Mouse (Mus musculus) heart, embryonic 16.5 days (tissue): ENCODE measurements around the gene Celf2. TPM values are rescaled to one million over a fixed set of nuclear protein-coding genes. Genes with fewer than 3 reads are reported as not detected.

Experiments
- ATAC-seq: fragments of 200-750 bp; cut with Nextera tagmentation; replicated peaks from 2 replicates; pipeline ENCODE4 v1.8.0; 2017; ENCODE audit warnings: moderate number of reproducible peaks; ENCODE audit not compliant: insufficient read depth, low FRiP score; ENCODE audit errors: extremely low read depth
- H3K27ac ChIP-seq: fragments of 300-500 bp; sonication (generic); 2 replicates; pipeline ENCODE4 v1.5.1; 2014; ENCODE audit warnings: mild to moderate bottlenecking, low read length, control low read depth, moderate library complexity
- H3K27me3 ChIP-seq: fragments of 300-500 bp; sonication (generic); 2 replicates; pipeline ENCODE4 v1.6.1; 2014; ENCODE audit warnings: low read length, mixed read lengths; ENCODE audit not compliant: control insufficient read depth, insufficient read depth
- H3K36me3 ChIP-seq: fragments of 300-500 bp; sonication (generic); 2 replicates; pipeline ENCODE4 v1.6.1; 2014; ENCODE audit not compliant: control insufficient read depth, insufficient read depth
- H3K4me1 ChIP-seq: fragments of 300-500 bp; sonication (generic); 2 replicates; pipeline ENCODE4 v1.6.1; 2014; ENCODE audit warnings: low read length, mixed read lengths; ENCODE audit not compliant: control insufficient read depth, insufficient read depth
- H3K4me2 ChIP-seq: fragments of 300-500 bp; sonication (generic); 2 replicates; pipeline ENCODE4 v1.6.1; 2014; ENCODE audit warnings: low read depth, mild to moderate bottlenecking, control low read depth, low read length
- H3K4me3 ChIP-seq: fragments of 300-500 bp; sonication (generic); 2 replicates; pipeline ENCODE4 v1.5.1; 2014; ENCODE audit warnings: mild to moderate bottlenecking, control low read depth, low read length
- H3K9ac ChIP-seq: fragments of 300-500 bp; sonication (generic); 2 replicates; pipeline ENCODE4 v1.6.1; 2014; ENCODE audit warnings: low read length, control low read depth
- H3K9me3 ChIP-seq: fragments of 300-500 bp; sonication (generic); replicated peaks from 2 replicates; pipeline ENCODE4 v1.6.1; 2016; ENCODE audit warnings: low read length; ENCODE audit not compliant: control insufficient read depth
- WGBS: fragments of 180-500 bp; shearing (Covaris S2); extraction: QIAGEN DNeasy Blood & Tissue Kit; methylation state at CpG from one replicate; pipeline ENCODE4 v1.1.7; 2014; 5-methylcytosine and 5-hydroxymethylcytosine counted together
- polyA plus RNA-seq: library from polyadenylated mRNA; unstranded; fragments of >200 nt; fragmentation: Nextera tagmentation; extraction: Ambion mirVana; gene quantifications from 2 replicates; pipeline ENCODE4 v1.2.1, GENCODE M21; 2015

Celf2 gene
- polyA plus RNA-seq, 1 experiment from 2014 or later: 70.2 TPM

- no peak overlapping the region for H3K27ac ChIP-seq
- ATAC-seq: no peak
- H3K4me1 ChIP-seq: no peaks in the 10 kb centered on the region
- no peak overlapping the region for H3K4me2 ChIP-seq
- H3K27me3 ChIP-seq: no peaks in the 10 kb centered on the region
- peaks cover 7% of the 10 kb centered on the region for H3K36me3 ChIP-seq
- no peak overlapping the region for H3K4me3 ChIP-seq
- H3K9me3 ChIP-seq: no peaks in the 10 kb centered on the region
- H3K9ac ChIP-seq: no peak overlapping the region
- WGBS: 87% methylated on average over 2 of the region's 2 CpGs
These were observed 905.0 kb downstream of the Celf2 start for GRCm38 (mm10) chr2:6604347-6604746.

GRCm38 (mm10) chr2:6603880-6604279, 905.5 kb downstream of the Celf2 start:
- peaks cover 7% of the 10 kb centered on the region for H3K36me3 ChIP-seq
- H3K27ac ChIP-seq: no peak overlapping the region
- no peak overlapping the region for H3K4me3 ChIP-seq
- H3K4me2 ChIP-seq: no peak overlapping the region
- ATAC-seq: no peak
- no peaks in the 10 kb centered on the region for H3K9me3 ChIP-seq
- WGBS: 66% methylated on average over 6 of the region's 6 CpGs
- H3K9ac ChIP-seq: no peak overlapping the region
- no peaks in the 10 kb centered on the region for H3K27me3 ChIP-seq
- H3K4me1 ChIP-seq: no peaks in the 10 kb centered on the region

GRCm38 (mm10) chr2:6602163-6602562, 907.2 kb downstream of the Celf2 start:
- Histone ChIP-seq H3K4me2 (no peak overlapping the region), H3K9me3 (no peaks in the 10 kb centered on the region), H3K9ac (no peak overlapping the region), H3K27ac (no peak overlapping the region), H3K4me1 (no peaks in the 10 kb centered on the region), H3K4me3 (no peak overlapping the region), H3K27me3 (no peaks in the 10 kb centered on the region), H3K36me3 (peaks cover 7% of the 10 kb centered on the region)
- ATAC-seq: no peak
- 86% methylated on average over 4 of the region's 4 CpGs for WGBS

DNA sequence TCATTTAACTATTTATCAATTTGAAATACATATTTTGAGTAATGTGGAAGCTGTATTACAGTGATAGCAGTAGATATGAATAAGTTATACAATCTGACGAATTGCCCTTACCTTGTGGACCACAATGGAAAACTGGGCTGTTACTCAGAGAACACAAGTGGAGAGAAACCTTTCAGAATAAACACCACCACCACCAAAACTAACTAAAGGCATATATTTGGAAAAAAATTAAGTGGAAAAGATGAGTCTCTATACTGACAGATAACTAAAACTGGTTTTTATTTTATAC, 910.5 kb downstream of the Celf2 start:
- WGBS: 88% methylated on average over 1 of the region's 1 CpGs

DNA sequence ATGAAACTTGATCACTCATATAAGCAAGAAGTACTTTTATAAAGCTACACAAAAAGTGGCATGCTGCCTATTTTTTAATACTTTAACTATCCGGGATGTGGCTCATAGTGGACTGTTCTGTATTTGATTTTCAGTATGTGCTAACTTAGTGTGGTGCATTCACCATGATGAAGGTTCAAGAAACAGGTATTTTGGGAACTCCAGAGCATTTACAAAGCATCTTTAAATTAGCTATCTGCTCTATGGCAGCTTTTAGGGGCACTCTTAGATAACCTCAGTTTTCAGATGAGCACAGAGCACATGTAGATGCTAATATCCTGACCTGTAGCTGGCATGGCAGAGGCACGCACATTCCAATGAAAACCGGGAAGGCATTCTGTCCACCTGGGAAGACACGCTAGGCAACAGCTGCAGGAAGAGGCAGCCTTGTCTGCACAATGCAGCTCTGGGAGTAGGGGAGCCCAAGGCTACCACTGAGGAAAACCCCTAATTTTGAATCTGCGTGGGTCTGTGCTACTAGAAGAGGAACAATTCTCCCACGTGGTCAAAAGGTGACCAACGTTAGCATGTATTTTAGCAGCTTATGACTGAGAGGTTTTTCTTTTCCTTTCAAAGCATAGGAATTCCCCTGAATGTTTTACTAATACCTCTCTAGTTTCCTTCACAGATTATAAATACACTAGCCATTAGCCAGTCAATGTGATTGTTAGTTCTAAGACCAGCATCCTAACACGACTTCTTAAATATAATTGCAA, 911.1 kb downstream of the Celf2 start:
- no peak overlapping the region for H3K9ac ChIP-seq
- H3K4me1 ChIP-seq: no peaks in the 10 kb centered on the region
- H3K27ac ChIP-seq: no peak overlapping the region
- H3K4me3 ChIP-seq: no peak overlapping the region
- no peaks in the 10 kb centered on the region for H3K9me3 ChIP-seq
- no peak overlapping the region for H3K4me2 ChIP-seq
- H3K36me3 ChIP-seq: peaks cover 12% of the 10 kb centered on the region
- no peak for ATAC-seq
- WGBS: 75% methylated on average over 8 of the region's 8 CpGs
- no peaks in the 10 kb centered on the region for H3K27me3 ChIP-seq

More for the DNA sequence above, 910.5 kb downstream of the Celf2 start:
- Histone ChIP-seq H3K36me3 (peaks cover 12% of the 10 kb centered on the region), H3K9me3 (no peaks in the 10 kb centered on the region), H3K9ac (no peak overlapping the region), H3K27ac (no peak overlapping the region), H3K4me2 (no peak overlapping the region), H3K4me3 (no peak overlapping the region), H3K4me1 (no peaks in the 10 kb centered on the region), H3K27me3 (no peaks in the 10 kb centered on the region)
- ATAC-seq: no peak

- no peak for ATAC-seq
- Histone ChIP-seq H3K9me3 (no peaks in the 10 kb centered on the region), H3K4me1 (no peaks in the 10 kb centered on the region), H3K9ac (no peak overlapping the region), H3K4me3 (no peak overlapping the region), H3K36me3 (peaks cover 7% of the 10 kb centered on the region; the same call in 1 of the 2 replicates), H3K27ac (no peak overlapping the region), H3K27me3 (no peaks in the 10 kb centered on the region), H3K4me2 (no peak overlapping the region)
- WGBS: 48% methylated on average over 1 of the region's 1 CpGs
These were observed 914.6 kb downstream of the Celf2 start for GRCm38 (mm10) chr2:6594736-6595135.

GRCm38 (mm10) chr2:6594160-6594559, 915.2 kb downstream of the Celf2 start:
- Histone ChIP-seq H3K9me3 (no peaks in the 10 kb centered on the region), H3K4me3 (no peak overlapping the region), H3K4me1 (no peaks in the 10 kb centered on the region), H3K27me3 (no peaks in the 10 kb centered on the region), H3K36me3 (peaks cover 7% of the 10 kb centered on the region; the same call in 1 of the 2 replicates), H3K27ac (no peak overlapping the region), H3K9ac (no peak overlapping the region), H3K4me2 (no peak overlapping the region)
- no peak for ATAC-seq
- WGBS: 83% methylated on average over 3 of the region's 3 CpGs

DNA sequence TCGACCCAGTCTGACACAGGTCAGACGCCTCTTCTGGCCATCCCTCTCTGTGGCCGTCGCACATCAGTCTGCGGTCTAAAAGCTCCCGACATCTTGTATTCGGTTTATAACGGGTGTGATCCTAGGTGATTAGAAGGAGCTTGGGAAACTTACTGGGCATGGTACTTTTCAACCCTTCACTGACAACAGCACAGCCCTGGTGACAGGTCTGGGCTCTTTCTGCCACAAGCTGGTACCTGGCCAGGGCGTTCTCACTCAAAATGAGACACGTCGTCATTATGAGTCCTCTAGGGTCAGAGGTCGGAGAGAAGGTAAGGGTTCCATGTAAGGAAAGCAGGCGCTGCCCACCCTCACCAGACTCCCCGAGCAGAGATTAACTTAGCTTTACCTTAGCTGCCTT, 915.6 kb downstream of the Celf2 start:
- no peak overlapping the region for H3K4me2 ChIP-seq
- WGBS: 70% methylated on average over 14 of the region's 14 CpGs
- no peaks in the 10 kb centered on the region for H3K27me3 ChIP-seq
- no peak overlapping the region for H3K9ac ChIP-seq
- H3K4me3 ChIP-seq: no peak overlapping the region
- ATAC-seq: no peak
- no peaks in the 10 kb centered on the region for H3K4me1 ChIP-seq
- H3K36me3 ChIP-seq: peaks cover 7% of the 10 kb centered on the region; the same call in 1 of the 2 replicates
- H3K27ac ChIP-seq: no peak overlapping the region
- no peaks in the 10 kb centered on the region for H3K9me3 ChIP-seq

- 0 out of 2 replicates have a peak, but pooled peaks cover 5% of the 10 kb centered on the region for H3K36me3 ChIP-seq
- ATAC-seq: no peak
- H3K9ac ChIP-seq: no peak overlapping the region
- H3K4me1 ChIP-seq: no peaks in the 10 kb centered on the region
- H3K4me2 ChIP-seq: no peak overlapping the region
- WGBS: 96% methylated on average over 10 of the region's 10 CpGs
- no peaks in the 10 kb centered on the region for H3K27me3 ChIP-seq
- no peak overlapping the region for H3K27ac ChIP-seq
- H3K9me3 ChIP-seq: no peaks in the 10 kb centered on the region
- no peak overlapping the region for H3K4me3 ChIP-seq
These were observed 923.2 kb downstream of the Celf2 start for GRCm38 (mm10) chr2:6586122-6586681.
